Mouse (Mus musculus): ENCODE data around the gene Tpst2. TPM values are rescaled to one million over a fixed set of nuclear protein-coding genes. Genes with fewer than 3 reads are reported as not detected.

Gene Tpst2
- polyA plus RNA-seq, 1 experiment from 2014 or later, result 68.7 TPM

DNA sequence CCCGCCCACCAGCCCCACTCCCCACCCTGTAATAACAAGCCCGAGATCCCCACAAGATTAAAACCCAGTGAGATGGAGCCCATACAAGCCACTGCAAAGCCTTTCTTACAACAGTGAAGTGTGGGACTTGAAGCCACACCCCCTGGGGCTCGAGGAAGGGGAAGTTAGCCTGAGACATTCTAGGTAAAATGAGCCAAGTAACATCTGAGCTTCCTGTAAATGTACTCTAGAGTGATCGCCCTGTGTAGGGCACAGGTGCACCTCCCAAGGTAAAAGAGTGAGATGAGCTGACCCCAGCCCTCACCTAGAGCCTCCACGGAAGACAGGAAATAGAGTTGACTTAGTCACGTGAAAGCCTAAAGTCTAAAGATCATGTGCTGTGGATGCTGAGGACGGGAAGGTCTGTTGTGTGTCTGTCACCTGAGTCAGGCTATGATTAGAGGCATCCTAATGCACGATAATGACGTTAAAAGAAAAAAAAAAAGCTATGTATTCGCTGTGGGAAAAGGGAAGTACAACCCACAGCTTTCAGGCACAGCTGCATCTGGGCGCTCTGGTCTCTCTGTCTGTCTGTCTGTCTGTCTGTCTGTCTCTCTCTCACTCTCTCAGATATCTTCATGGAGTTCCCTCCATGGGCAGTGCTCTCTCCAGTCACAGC is 10.6 kb downstream of the Tpst2 start:
- H3K9ac ChIP-seq (replicated peaks; ENCODE audit: low read length), result no peak overlapping the region
- ATAC-seq (ENCODE audit: low FRiP score, low TSS enrichment), result no peak
- 64% methylated on average over 11 of the region's 11 CpGs for WGBS
- H3K9me3 ChIP-seq (ENCODE audit: low read length), result no peaks in the 10 kb centered on the region
- H3K4me2 ChIP-seq (replicated peaks; ENCODE audit: low read depth, low read length), result no peak overlapping the region
- H3K4me3 ChIP-seq (ENCODE audit: low read length), result no peak overlapping the region
- peaks cover 59% of the 10 kb centered on the region for H3K4me1 ChIP-seq (ENCODE audit: insufficient read depth, low read length)
- no peak overlapping the region for H3K27ac ChIP-seq (ENCODE audit: low read length)
- H3K27me3 ChIP-seq (ENCODE audit: insufficient read depth, low read length), result no peaks in the 10 kb centered on the region
- no peaks in the 10 kb centered on the region for H3K36me3 ChIP-seq (ENCODE audit: insufficient read depth, low read length)

DNA sequence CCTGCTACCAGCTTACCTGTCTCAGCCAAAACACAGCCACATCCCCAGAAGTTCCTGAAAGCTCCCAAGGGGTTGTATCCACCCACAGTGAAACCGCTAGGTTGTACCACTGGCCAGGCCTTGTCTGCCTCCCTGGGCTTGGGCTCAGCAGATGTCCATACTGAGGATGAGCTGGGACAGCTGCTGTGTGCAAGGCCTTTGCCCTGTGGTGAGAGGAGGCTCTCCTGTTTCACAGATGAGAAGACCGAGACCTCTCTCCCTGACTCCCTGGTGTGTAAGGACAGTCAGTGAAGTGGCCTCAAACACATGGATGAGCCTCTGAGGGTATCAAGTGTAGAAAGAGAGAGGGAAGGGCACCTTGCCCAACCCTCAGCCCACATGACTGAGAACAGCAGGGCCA is 11.2 kb downstream of the Tpst2 start:
- Histone ChIP-seq H3K9ac (replicated peaks; ENCODE audit: low read length) (no peak overlapping the region), H3K27ac (ENCODE audit: low read length) (no peak overlapping the region), H3K9me3 (ENCODE audit: low read length) (no peaks in the 10 kb centered on the region), H3K4me2 (replicated peaks; ENCODE audit: low read depth, low read length) (no peak overlapping the region), H3K36me3 (ENCODE audit: insufficient read depth, low read length) (no peaks in the 10 kb centered on the region), H3K4me3 (ENCODE audit: low read length) (no peak overlapping the region), H3K4me1 (ENCODE audit: insufficient read depth, low read length) (peaks cover 58% of the 10 kb centered on the region), H3K27me3 (ENCODE audit: insufficient read depth, low read length) (no peaks in the 10 kb centered on the region)
- no peak for ATAC-seq (ENCODE audit: low FRiP score, low TSS enrichment)
- 54% methylated on average over 2 of the region's 2 CpGs for WGBS

DNA sequence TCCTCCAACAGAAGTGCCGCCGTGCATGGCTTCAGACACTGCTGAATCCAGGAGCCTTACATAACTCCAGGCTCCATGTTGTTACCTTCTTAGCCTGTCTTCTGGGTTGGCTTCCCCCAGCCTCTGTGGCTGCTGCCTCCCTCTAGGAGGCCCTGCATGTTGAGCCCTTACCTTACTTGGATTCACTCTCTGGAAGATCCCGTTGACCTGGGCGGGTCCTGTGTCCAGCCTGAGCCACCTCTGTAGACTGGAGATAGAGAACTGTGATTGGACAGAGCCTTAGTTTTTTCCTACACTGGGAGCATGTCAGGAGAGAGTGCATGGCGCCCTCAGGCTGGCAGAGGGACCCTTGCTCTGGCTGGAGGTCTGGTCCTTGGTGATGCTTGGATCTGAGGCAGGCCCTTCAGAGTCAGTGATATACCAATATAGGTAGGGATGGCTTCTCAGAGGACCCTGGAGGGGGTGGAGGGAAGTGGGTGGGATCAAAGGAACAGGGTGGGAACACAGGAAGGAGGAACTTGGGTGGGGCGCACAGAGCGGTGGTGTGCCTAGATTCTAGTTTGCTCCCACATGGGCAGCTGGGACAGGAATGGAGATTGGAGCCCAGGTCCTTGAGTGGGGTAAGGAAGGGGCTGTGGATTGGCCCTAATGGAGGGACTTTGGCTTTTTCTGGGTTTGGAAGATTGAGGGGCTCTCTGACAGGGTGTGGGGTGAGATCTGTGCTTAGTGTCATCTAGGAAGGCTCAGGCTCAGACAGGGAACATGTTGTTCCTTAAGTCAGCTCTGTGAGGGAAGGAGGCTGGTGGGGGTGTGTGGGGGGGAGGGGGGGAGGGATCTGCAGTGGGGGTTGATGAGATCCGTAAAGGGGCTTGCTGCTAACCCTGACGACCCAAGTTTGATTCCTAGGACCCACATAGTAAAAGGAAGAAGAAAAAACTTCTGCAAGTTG is 12.0 kb downstream of the Tpst2 start:
- H3K4me2 ChIP-seq (replicated peaks; ENCODE audit: low read depth, low read length), result peak overlapping the region; percentile 16; the same call in 1 of the 2 replicates
- no peak for ATAC-seq (ENCODE audit: low FRiP score, low TSS enrichment)

DNA sequence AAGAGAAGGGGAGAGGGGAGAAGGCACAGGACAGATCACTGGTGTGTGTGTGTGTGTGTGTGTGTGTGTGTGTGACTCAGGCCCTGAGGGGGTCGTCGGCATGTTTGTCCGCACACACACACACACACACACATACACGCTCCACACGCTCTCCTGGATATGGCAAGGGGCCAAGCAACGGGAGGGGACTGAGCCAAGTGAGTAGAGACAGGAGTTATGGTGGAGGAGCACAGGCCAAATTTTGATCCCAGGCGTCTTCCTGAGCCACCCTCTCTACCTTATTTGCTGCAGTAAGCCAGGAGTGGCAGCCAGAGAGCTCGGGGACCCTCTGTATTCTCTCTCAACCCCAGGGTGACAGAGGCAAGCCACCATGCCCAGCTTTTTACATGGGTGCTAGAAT is 12.7 kb downstream of the Tpst2 start:
- H3K9me3 ChIP-seq (ENCODE audit: low read length), result no peaks in the 10 kb centered on the region
- H3K4me1 ChIP-seq (ENCODE audit: insufficient read depth, low read length), result peaks cover 49% of the 10 kb centered on the region
- no peak overlapping the region for H3K4me3 ChIP-seq (ENCODE audit: low read length)
- WGBS, result 41% methylated on average over 8 of the region's 8 CpGs
- H3K27me3 ChIP-seq (ENCODE audit: insufficient read depth, low read length), result no peaks in the 10 kb centered on the region
- no peak overlapping the region for H3K27ac ChIP-seq (ENCODE audit: low read length)
- peak overlapping the region; percentile 20; the same call in 1 of the 2 replicates for H3K4me2 ChIP-seq (replicated peaks; ENCODE audit: low read depth, low read length)
- ATAC-seq (ENCODE audit: low FRiP score, low TSS enrichment), result no peak
- no peaks in the 10 kb centered on the region for H3K36me3 ChIP-seq (ENCODE audit: insufficient read depth, low read length)
- H3K9ac ChIP-seq (replicated peaks; ENCODE audit: low read length), result no peak overlapping the region

More for the DNA sequence above, 12.0 kb downstream of the Tpst2 start:
- Histone ChIP-seq H3K27me3 (ENCODE audit: insufficient read depth, low read length) (no peaks in the 10 kb centered on the region), H3K4me1 (ENCODE audit: insufficient read depth, low read length) (peaks cover 52% of the 10 kb centered on the region), H3K4me3 (ENCODE audit: low read length) (peak overlapping the region; percentile 22), H3K9ac (replicated peaks; ENCODE audit: low read length) (0 out of 2 replicates have a peak overlapping the region, but pooled peaks have one; percentile 10), H3K27ac (ENCODE audit: low read length) (peak overlapping the region; percentile 30; the same call in 1 of the 2 replicates), H3K36me3 (ENCODE audit: insufficient read depth, low read length) (no peaks in the 10 kb centered on the region), H3K9me3 (ENCODE audit: low read length) (no peaks in the 10 kb centered on the region)
- WGBS, result 70% methylated on average over 9 of the region's 9 CpGs

DNA sequence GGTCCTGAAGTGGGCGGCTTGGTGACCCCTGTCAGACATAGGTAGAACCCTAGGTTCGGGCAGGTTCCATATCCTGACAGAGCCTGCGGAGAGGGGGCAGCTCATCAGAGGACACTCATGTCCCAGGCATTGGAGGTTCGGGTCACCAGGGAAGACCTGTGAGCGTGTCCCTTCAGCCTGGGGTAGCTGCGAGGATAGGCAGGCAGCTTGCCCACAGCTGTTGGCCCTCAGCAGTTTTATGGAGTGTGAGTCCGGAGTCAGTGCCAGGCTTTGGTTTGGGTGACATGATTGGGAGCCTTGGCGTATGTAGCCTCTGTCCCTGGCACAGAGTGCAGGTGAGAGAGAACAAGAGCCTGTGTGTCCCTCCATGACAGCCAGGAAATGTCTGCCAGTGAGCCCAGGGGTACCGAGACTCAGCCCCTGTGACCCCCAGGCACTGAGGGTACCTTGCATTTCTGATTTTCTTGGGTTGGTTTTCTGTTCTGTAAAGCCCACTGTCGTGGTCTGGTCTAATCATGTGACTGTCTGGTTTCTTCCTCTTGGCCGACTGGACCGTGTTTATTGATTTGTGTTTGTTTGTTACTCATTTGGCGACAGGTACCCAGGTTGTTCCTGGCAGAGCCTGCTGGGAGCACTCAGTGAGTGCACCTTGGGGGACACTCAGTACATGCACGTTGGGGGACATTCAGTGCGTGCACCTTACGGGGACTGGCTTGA is 13.5 kb downstream of the Tpst2 start:
- Histone ChIP-seq H3K27me3 (ENCODE audit: insufficient read depth, low read length) (no peaks in the 10 kb centered on the region), H3K9me3 (ENCODE audit: low read length) (no peaks in the 10 kb centered on the region), H3K9ac (replicated peaks; ENCODE audit: low read length) (no peak overlapping the region), H3K4me3 (ENCODE audit: low read length) (no peak overlapping the region), H3K4me1 (ENCODE audit: insufficient read depth, low read length) (peaks cover 46% of the 10 kb centered on the region), H3K27ac (ENCODE audit: low read length) (no peak overlapping the region), H3K36me3 (ENCODE audit: insufficient read depth, low read length) (no peaks in the 10 kb centered on the region), H3K4me2 (replicated peaks; ENCODE audit: low read depth, low read length) (peak overlapping the region; percentile 20; the same call in 1 of the 2 replicates)
- whole genome bisulfite sequencing, result 64% methylated on average over 16 of the region's 16 CpGs
- ATAC-seq (ENCODE audit: low FRiP score, low TSS enrichment), result no peak

DNA sequence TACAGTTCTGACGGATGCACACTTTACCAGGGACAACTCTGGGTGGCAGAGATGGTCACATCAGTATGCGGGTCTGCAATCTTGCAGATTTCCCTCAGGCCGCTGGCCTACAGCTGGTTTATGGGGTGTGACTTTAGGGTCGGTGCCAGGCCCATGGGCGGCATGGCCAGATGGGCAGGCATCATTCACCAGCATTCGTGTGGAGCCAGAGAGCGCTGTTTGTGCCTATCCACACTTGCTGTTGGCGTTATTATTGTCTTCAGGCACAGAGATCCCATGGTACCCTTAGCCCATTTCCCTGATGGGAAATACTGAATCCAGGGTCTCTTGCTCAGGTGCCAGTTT is 14.0 kb downstream of the Tpst2 start:
- Histone ChIP-seq H3K36me3 (ENCODE audit: insufficient read depth, low read length) (no peaks in the 10 kb centered on the region), H3K4me3 (ENCODE audit: low read length) (no peak overlapping the region), H3K27ac (ENCODE audit: low read length) (no peak overlapping the region), H3K9me3 (ENCODE audit: low read length) (no peaks in the 10 kb centered on the region), H3K4me2 (replicated peaks; ENCODE audit: low read depth, low read length) (no peak overlapping the region), H3K4me1 (ENCODE audit: insufficient read depth, low read length) (peaks cover 46% of the 10 kb centered on the region), H3K27me3 (ENCODE audit: insufficient read depth, low read length) (no peaks in the 10 kb centered on the region), H3K9ac (replicated peaks; ENCODE audit: low read length) (no peak overlapping the region)
- 64% methylated on average over 8 of the region's 8 CpGs for WGBS
- ATAC-seq (ENCODE audit: low FRiP score, low TSS enrichment), result no peak

DNA sequence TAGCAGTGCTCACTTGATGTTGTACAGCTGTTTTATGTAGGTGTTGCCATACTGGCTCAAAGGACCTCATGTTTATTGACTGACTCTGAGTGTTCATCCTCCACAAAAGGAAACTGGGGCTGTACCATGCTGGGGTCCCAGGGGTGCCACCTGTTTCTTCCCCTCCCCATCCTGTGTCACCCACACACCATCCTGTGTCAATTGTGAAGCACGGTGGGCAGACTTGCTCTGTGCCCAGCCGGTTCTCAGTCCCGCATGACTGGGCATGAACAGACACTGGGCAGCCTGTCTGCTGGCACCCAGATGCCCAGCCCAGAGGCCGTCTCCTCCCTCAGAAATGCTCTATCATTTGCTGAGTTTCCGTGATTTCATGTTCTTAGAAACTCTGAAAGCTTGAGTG is 15.4 kb downstream of the Tpst2 start:
- peaks cover 49% of the 10 kb centered on the region for H3K4me1 ChIP-seq (ENCODE audit: insufficient read depth, low read length)
- no peak overlapping the region for H3K4me2 ChIP-seq (replicated peaks; ENCODE audit: low read depth, low read length)
- H3K27me3 ChIP-seq (ENCODE audit: insufficient read depth, low read length), result no peaks in the 10 kb centered on the region
- peak overlapping the region; percentile 7; the same call in 1 of the 2 replicates for H3K9ac ChIP-seq (replicated peaks; ENCODE audit: low read length)
- no peaks in the 10 kb centered on the region for H3K36me3 ChIP-seq (ENCODE audit: insufficient read depth, low read length)
- WGBS, result 58% methylated on average over 5 of the region's 5 CpGs
- no peak overlapping the region for H3K27ac ChIP-seq (ENCODE audit: low read length)
- no peak overlapping the region for H3K4me3 ChIP-seq (ENCODE audit: low read length)
- no peak for ATAC-seq (ENCODE audit: low FRiP score, low TSS enrichment)
- H3K9me3 ChIP-seq (ENCODE audit: low read length), result no peaks in the 10 kb centered on the region

DNA sequence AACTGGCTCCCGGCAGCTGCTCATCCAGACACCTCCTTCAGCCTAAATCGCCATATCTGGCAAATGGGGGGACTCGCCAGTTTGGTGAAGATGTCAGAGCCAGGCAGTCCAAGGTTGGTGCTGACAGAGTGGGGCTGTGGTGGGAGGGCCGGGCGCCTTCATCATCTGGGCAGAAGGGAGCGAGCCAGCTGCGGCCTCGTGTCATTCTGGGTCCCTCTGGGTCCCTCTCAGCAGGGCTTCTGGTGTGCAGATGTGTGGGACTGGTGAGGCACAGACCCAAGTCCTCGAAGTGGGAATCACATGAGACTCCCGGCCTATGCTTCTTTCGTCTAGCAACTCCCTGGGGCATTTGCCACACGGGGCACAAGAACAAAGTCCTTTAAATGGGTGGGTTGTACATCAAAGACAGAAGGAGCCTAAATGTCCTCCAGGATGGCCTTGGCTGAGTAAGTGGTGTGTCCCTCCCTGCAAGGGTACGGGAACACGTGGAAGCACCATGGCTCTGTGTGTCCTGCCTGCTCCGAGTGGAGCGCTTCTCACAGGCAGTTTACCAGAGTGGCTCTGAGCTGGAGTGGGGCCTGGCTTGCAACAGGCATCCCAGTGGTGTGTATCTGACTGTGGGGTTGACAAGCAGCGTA is 16.0 kb downstream of the Tpst2 start:
- Histone ChIP-seq H3K9me3 (ENCODE audit: low read length) (no peaks in the 10 kb centered on the region), H3K9ac (replicated peaks; ENCODE audit: low read length) (peak overlapping the region; percentile 7; the same call in 1 of the 2 replicates), H3K36me3 (ENCODE audit: insufficient read depth, low read length) (no peaks in the 10 kb centered on the region), H3K27ac (ENCODE audit: low read length) (no peak overlapping the region), H3K4me3 (ENCODE audit: low read length) (no peak overlapping the region), H3K27me3 (ENCODE audit: insufficient read depth, low read length) (no peaks in the 10 kb centered on the region), H3K4me1 (ENCODE audit: insufficient read depth, low read length) (peaks cover 53% of the 10 kb centered on the region), H3K4me2 (replicated peaks; ENCODE audit: low read depth, low read length) (no peak overlapping the region)
- WGBS, result 76% methylated on average over 17 of the region's 17 CpGs
- ATAC-seq (ENCODE audit: low FRiP score, low TSS enrichment), result no peak

DNA sequence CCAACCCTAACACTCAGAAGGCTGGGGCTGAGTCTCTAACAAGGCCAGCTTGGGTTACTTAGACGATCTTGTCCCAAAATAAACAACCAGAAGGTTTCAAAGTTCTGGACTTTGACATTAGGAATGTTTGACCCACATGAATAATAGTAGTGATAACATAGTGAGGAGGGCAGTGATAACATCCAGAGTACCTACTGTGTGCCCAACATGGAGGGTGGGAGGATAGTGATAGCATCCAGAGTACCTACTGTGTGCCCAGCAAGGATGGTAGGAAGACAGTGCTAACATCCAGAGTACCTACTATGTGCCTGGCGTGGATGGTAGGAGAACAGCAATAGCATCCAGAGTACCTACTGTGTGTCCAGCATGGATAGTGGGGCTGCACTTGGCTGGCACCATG is 17.3 kb downstream of the Tpst2 start:
- Histone ChIP-seq H3K36me3 (ENCODE audit: insufficient read depth, low read length) (no peaks in the 10 kb centered on the region), H3K9ac (replicated peaks; ENCODE audit: low read length) (no peak overlapping the region), H3K27ac (ENCODE audit: low read length) (no peak overlapping the region), H3K4me2 (replicated peaks; ENCODE audit: low read depth, low read length) (no peak overlapping the region), H3K4me3 (ENCODE audit: low read length) (no peak overlapping the region), H3K9me3 (ENCODE audit: low read length) (no peaks in the 10 kb centered on the region), H3K4me1 (ENCODE audit: insufficient read depth, low read length) (peaks cover 55% of the 10 kb centered on the region), H3K27me3 (ENCODE audit: insufficient read depth, low read length) (no peaks in the 10 kb centered on the region)
- WGBS, result 52% methylated on average over 2 of the region's 2 CpGs
- ATAC-seq (ENCODE audit: low FRiP score, low TSS enrichment), result no peak

Data from kidney, embryonic 16.5 days (tissue).